Mouse (Mus musculus): ENCODE measurements at regions not wholly inside any gene's neighbourhood (a gene's known extent, or its start where the extent isn't known, plus 50 kb on each side); places are given as distances from the start of the nearest gene placed in this dataset.
A peak's percentile ranks its signal among the peaks of the same experiment; 100 is the strongest.
"Not testable (repeated sequence)": the region's sequence is repeated elsewhere in the genome, so short reads cannot be mapped to it uniquely, and the experiment has no call there.

DNA sequence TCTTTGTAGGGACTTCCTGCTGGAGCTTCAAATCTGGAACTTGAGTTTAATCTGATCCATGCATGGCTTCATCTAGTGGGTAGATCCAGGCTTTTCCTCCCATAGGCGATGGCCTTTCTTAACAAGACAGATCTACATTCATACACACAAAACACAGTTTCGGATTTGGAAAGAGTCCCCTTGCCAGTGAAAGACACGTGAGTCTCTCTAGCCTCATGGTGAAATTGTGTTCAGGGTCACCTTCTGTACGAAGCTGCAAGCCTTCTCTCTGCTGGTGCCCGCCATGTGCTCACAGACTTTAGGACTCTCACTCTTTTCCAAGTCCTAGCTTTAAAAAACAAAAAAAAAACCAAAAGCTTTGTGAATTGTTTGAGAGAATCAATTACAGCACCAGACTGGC, 51.4 kb upstream of the Dlx2 start:
- DNase-seq (ENCODE audit: low read depth, low spot score): no peak

DNA sequence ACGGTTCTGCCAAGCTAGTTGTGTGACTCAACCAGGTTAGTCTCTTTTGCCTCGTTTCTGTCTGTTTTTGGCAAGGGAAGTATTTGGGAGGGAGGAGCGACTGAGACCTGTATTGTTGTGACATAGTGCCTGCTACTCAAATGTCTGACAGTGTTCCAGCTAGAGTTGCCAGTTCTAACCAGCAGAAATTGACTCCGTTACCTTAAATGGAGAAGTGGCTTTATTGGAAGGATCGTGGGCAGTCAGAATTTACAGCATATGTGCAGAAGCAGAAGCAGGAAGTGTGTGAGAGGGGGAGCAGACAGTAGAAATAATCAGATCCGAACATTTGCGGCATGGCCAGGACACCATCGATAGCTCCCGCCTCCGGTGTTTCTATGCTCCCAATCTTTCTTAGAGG, 51.8 kb upstream of the Dlx2 start:
- no peak for DNase-seq (ENCODE audit: low read depth, low spot score)

DNA sequence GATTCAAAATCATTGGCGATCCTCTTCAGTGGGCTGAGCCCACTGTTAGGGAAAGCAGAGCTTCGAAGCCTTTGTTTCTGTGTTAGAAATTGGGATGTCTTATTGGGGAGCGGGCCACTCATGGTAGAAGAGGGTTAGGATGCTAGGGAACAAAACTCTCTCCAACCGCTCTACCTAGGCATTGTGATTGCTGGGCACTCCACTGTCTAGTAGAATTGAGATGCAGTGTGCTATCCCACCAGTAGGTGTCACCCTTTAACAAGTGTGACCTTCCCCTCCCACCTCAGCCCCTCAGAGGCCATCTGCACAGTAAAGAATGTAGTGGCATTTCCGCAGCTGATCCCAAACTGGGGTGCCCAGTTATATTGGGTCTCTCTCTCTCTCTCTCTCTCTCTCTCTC, 52.2 kb upstream of the Dlx2 start:
- DNase-seq (ENCODE audit: low read depth, low spot score): peak; percentile 29

GRCm38 (mm10) chr2:71600213-71600612, 53.7 kb upstream of the Dlx2 start:
- no peak for DNase-seq (ENCODE audit: low read depth, low spot score)

GRCm38 (mm10) chr2:71600999-71601398, 54.4 kb upstream of the Dlx2 start:
- DNase-seq (ENCODE audit: low read depth, low spot score): no peak

DNA sequence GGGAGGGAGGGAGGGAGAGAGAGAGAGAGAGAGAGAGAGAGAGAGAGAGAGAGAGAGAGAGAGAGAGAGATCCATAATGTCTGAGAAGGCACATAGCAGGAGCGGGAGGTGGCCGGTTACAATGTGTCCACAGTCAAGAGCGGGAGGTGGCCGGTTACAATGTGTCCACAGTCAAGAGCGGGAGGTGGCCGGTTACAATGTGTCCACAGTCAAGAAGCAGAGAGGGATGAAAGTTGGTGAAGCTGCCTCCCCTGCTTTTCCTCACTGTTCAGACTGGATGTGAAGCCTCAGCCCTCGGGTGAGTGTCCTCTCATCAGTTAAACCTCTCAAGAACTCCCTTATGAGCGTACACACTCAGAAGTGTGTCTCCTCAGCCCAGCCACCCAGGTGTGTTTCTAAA, 57.2 kb upstream of the Dlx2 start:
- DNase-seq (ENCODE audit: low read depth, low spot score): not testable (repeated sequence)

DNA sequence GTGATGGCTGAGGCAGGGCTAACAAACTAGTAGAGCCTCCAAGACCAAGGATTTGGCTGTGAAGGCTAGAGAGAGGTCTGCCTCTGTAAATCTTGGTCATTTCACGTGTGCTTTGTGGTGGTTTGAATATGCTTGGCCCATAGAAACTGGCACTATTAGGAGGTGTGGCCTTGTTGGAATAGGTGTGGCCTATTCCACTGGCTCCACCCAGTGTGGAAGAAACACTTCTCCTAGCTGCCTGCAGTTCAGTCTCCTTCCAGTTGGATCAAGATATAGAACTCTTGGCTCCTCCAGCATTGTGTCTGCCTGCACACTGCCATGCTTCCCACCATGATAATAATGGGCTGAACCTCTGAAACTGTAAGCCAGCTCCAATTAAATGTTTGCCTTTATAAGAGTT, 59.1 kb upstream of the Dlx2 start:
- DNase-seq (ENCODE audit: low read depth, low spot score): no peak

GRCm38 (mm10) chr2:71607087-71607502, 60.5 kb upstream of the Dlx2 start:
- DNase-seq (ENCODE audit: low read depth, low spot score): no peak

- no peak for DNase-seq (ENCODE audit: low read depth, low spot score)
Measured at GRCm38 (mm10) chr2:71613216-71613615, 66.7 kb upstream of the Dlx2 start.

- DNase-seq (ENCODE audit: low read depth, low spot score): no peak
Measured at GRCm38 (mm10) chr2:71616526-71616925, 70.0 kb upstream of the Dlx2 start.

GRCm38 (mm10) chr2:71621458-71621857, 74.9 kb upstream of the Dlx2 start:
- DNase-seq (ENCODE audit: low read depth, low spot score): no peak

DNA sequence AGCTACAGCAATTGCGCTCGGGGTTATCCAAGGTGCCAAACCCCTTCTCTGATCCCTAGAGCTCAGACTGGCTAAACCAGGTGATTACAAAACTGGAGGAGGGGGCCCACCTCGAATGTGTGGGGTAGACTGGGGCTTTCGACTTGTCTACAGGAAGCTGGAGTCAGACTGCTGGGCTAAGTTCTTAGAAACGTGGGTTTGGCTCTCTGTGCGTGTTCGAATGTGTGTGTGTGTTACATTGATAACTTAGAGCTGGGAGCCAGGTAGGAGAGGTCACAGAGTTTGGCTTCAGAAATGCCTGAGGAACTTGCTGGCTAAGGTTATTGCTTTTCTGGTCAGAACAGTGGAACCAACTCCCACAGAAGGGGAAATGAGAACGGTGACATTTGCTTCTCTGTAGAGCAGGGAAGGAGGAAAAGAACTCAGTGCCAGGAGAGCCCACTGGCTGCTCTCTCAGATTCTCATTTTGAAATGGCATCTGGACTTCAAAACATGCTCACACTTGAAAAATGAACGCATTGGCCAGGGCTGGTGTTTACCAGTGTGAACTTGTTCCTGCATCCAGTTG, 76.1 kb upstream of the Dlx2 start:
- no peak for DNase-seq (ENCODE audit: low read depth, low spot score)

- DNase-seq (ENCODE audit: low read depth, low spot score): no peak
Measured at GRCm38 (mm10) chr2:71623134-71623533, 76.6 kb upstream of the Dlx2 start.

DNA sequence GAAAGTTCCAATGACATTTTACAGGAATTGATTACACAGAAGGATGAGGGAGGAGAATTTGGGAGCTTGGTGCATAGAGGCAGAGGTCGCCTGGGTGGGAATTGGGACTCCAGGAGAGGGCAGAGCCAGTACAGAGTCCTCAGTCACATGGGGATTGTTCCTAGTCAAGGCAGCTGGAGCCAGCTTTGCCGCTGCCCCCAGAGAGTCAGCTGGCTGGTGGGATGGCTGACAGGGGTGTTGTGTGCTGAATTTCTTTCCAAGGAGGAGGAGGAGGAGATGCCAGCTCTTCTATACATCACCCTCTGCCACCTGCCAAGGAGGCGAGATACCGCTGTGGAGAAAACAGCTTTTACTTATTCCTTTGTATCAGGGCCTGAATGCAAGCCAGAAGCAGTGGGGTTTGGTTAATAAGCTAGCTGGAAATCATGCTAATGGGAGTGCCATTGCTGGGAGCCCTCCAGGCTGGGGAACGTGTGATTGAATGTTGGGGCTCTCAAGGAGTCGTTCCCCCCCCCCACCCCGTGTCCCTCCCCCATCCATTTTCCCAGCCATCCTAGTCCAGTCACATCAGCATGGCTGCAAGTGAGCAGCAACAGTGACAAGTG, 78.8 kb upstream of the Dlx2 start:
- no peak for DNase-seq (ENCODE audit: low read depth, low spot score)

GRCm38 (mm10) chr2:71626404-71626803, 79.8 kb upstream of the Dlx2 start:
- DNase-seq (ENCODE audit: low read depth, low spot score): no peak

DNA sequence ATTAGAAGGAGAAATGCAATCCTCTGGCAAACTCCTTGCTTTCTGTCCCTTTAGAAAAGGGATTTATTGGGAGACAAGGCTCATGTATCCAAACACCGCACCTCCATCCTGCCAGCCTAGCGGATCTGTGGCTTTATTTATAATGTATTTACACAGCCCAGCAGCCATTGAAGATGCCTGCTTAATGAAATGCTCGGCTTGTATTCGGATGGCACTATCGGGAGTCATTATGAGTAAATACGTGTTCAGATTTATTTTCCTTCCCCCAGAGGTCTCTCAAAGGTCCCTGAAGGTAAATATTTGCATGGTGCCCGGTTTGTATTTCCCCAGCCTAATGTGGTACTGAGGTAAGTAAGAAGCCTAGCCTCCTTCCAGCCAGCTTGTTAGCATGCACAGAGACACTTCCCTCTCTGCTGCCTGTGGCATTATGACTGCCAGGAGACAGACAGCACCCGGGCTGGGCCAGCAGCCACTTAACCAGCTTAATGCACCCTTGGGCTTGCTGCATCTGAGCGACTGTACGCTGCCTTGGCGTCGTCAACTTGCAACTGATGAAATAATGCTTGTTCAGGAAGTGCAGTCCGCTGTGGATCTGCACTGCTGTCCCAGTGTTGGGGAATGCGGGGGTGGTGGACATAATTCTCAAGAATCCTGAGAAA, 80.7 kb upstream of the Dlx2 start:
- no peak for DNase-seq (ENCODE audit: low read depth, low spot score)

- DNase-seq (ENCODE audit: low read depth, low spot score): no peak
Measured at GRCm38 (mm10) chr2:71628821-71629220, 82.3 kb upstream of the Dlx2 start.

DNA sequence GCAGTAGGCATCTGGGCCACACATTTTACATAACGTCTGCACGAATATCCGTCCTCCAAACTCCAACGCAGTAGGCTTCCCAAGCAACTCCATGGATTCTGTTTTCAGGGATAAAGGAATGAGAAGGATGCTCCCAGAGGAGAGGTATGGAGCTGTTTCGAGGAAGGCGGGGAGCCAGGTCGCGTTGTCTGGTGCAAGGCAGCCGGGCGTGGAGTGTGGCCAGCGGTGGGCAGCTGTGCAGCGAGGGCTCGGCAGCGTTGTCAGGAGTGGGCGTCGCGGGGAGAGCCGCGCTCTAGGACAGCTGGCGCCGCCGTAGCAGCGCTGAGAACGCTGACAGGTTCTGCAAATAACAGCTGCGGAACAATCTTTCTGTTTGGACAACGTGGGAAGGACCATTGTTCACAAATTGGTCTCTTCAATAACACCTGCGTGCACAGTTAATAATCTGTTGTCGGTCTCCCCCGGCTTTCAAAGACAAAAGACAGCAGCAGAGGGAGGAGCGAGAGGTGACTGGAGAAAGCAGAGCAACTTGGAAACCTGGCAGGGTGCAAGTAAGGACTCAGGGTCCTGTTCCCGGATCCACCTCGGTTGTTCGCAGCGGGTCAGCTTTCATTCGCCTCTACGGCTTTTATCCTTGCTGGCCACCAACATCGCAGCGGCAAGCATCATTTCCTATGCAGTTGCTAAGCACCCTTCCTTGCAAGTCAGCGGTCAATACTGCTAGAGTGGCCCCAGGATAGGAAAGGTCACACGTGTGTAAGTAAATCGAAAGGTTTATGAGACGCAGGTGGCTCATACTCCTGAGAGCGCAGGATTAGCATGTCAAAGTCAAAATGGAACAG, 83.0 kb upstream of the Dlx2 start:
- DNase-seq (ENCODE audit: low read depth, low spot score): no peak

DNA sequence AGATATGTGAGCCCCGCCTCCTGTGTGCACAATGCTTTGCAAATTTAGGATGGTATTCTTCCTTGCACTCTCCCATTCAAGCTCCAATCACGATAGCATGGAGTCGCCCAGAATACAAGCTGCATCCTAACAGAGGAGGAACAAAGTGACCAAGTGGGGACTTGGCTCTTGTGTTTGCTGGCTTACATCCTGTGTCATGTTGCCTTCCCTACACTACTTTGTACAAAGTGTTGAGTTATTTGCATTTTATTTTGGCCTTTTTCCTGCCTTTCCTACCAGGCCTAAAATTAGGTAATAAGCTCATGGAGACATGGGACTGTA, 83.5 kb upstream of the Dlx2 start:
- no peak for DNase-seq (ENCODE audit: low read depth, low spot score)

- DNase-seq (ENCODE audit: low read depth, low spot score): no peak
Measured at GRCm38 (mm10) chr2:71633471-71633870, 86.9 kb upstream of the Dlx2 start.

DNA sequence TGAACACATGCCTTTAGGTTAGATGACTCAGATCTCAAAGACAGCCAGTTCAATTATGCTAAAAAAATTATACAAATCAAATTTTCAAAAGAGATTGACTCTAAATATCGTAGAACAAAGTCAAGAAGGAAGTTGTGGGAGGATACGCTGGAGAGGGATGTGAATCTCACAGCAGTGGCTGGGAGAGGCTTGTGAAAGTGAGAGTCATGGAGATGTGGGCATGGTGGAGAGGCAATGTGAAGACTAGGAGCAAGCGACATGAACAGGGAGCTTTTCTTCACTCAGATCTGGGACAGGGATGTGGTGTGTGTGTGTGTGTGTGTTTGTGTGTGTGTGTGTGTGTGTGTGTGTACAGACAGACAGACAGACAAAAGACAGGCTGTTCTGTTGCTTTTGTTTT, 87.9 kb upstream of the Dlx2 start:
- DNase-seq (ENCODE audit: low read depth, low spot score): no peak

- DNase-seq (ENCODE audit: low read depth, low spot score): no peak
Measured at GRCm38 (mm10) chr2:71636134-71636533, 89.6 kb upstream of the Dlx2 start.

GRCm38 (mm10) chr2:71636590-71636989, 90.0 kb upstream of the Dlx2 start:
- no peak for DNase-seq (ENCODE audit: low read depth, low spot score)

Data from c-Kit-negative CD71-positive TER-119-positive erythroid progenitor cells, embryonic 14.5 days (primary cell).